Mouse (Mus musculus) intestine, embryonic 16.5 days (tissue): ENCODE data around the gene Mia. TPM values are rescaled to one million over a fixed set of nuclear protein-coding genes. Genes with fewer than 3 reads are reported as not detected.

Experiments used
- microRNA counts: library from miRNA; unstranded; fragments of <30 nt; microRNA quantifications from one replicate; lab custom pipeline; 2016
- microRNA-seq: library from miRNA; unstranded; fragments of <30 nt; microRNA quantifications from one replicate; pipeline ENCODE4, GENCODE M21; 2016
- polyA plus RNA-seq: library from polyadenylated mRNA; unstranded; fragments of >200 nt; fragmentation: Nextera tagmentation; extraction: Ambion mirVana; gene quantifications from 2 replicates; pipeline ENCODE4 v1.2.1, GENCODE M21; 2015

The Mia gene
- polyA plus RNA-seq, 1 experiment from 2014 or later, result 3.8 TPM

MicroRNAs within 50 kb of the gene (microRNA counts, 519-probe panel; counts per million panel counts)
- microRNA mmu-miR-1191 (lab: Ali Mortazavi, UCI), result 726 counts per million, percentile 2 among the panel's probes with 10 or more counts

Small RNA genes lying within 50 kb of the gene (microRNA-seq; reads per million reads assigned to microRNA genes)
- gene Mir1191, result 2.3 reads per million, percentile 2 among the genes with 10 or more reads in this experiment
- gene Mir3101, result 1.4 reads per million

Other genes starting within 250 kb of the Mia start
- not detected in 2 replicates for gene Cyp2a22, start 241.8 kb downstream of the Mia start, polyA plus RNA-seq
- gene Cyp2a12, start 152.1 kb downstream of the Mia start, polyA plus RNA-seq, result 0.23 TPM in 1 of 2 replicates, not detected in the other
- gene Cyp2f2, start 61.2 kb downstream of the Mia start, polyA plus RNA-seq, result 0.17 TPM in 1 of 2 replicates, not detected in the other
- gene Cyp2t4, start 27.4 kb downstream of the Mia start, polyA plus RNA-seq, result 0.09 TPM in 1 of 2 replicates, not detected in the other
- gene Egln2, start 14.4 kb downstream of the Mia start, polyA plus RNA-seq, result 66.1 and 72.4 TPM in 2 replicates
- gene Rab4b, start 2.3 kb downstream of the Mia start, polyA plus RNA-seq, result 69.9 and 70.1 TPM in 2 replicates
- not detected in 2 replicates for gene Gm21983, start 71 bp downstream of the Mia start, polyA plus RNA-seq
- 2.8 and 2.9 TPM in 2 replicates for gene BC024978, start 14.6 kb upstream of the Mia start, polyA plus RNA-seq
- gene Snrpa, start 15.1 kb upstream of the Mia start, polyA plus RNA-seq, result 227 and 251 TPM in 2 replicates
- gene Itpkc, start 47.5 kb upstream of the Mia start, polyA plus RNA-seq, result 8.3 and 9.5 TPM in 2 replicates
- 25.5 and 26.3 TPM in 2 replicates for gene Coq8b, start 51.9 kb upstream of the Mia start, polyA plus RNA-seq
- 9.1 and 10.8 TPM in 2 replicates for gene Numbl, start 77.3 kb upstream of the Mia start, polyA plus RNA-seq
- 70.2 and 79.2 TPM in 2 replicates for gene Ltbp4, start 156.5 kb upstream of the Mia start, polyA plus RNA-seq
- gene Shkbp1, start 174.9 kb upstream of the Mia start, polyA plus RNA-seq, result 35.6 and 37.8 TPM in 2 replicates
- gene Gm20479, start 176.3 kb upstream of the Mia start, polyA plus RNA-seq, result 1.6 TPM in 1 of 2 replicates, not detected in the other